Mouse (Mus musculus) lung, adult 18-20 months (tissue): ENCODE results near the gene Krt16.
A peak's percentile ranks its signal among the peaks of the same experiment; 100 is the strongest.
"Not testable (repeated sequence)": the region's sequence is repeated elsewhere in the genome, so short reads cannot be mapped to it uniquely, and the experiment has no call there.

Experiments used
- DNase-seq, 2 experiments: peaks; one replicate each; pipeline ENCODE4 v3.0.0; 2022; ENCODE audit warnings: mixed read lengths in 2 of 2

Gene Krt16

GRCm38 (mm10) chr11:100255514-100255913 lies 6.8 kb upstream of the Krt16 start:
- DNase-seq: no peak

GRCm38 (mm10) chr11:100254360-100255090 lies 5.8 kb upstream of the Krt16 start:
- no peak for DNase-seq

- DNase-seq: not testable (repeated sequence)
These were observed 2.2 kb downstream of the Krt16 start for GRCm38 (mm10) chr11:100246471-100246870.

GRCm38 (mm10) chr11:100240272-100240671 lies 8.4 kb downstream of the Krt16 start:
- DNase-seq: not testable (repeated sequence)

- DNase-seq: no peak
These were observed 27.0 kb downstream of the Krt16 start for GRCm38 (mm10) chr11:100221741-100222140.

- DNase-seq: no peak
These were observed 29.4 kb downstream of the Krt16 start for GRCm38 (mm10) chr11:100219304-100219703.

GRCm38 (mm10) chr11:100208542-100208941 lies 40.2 kb downstream of the Krt16 start:
- no peak for DNase-seq

- DNase-seq: no peak
These were observed 41.2 kb downstream of the Krt16 start, which contains the start of gene Krt14 for GRCm38 (mm10) chr11:100207498-100207897. Krt14 (minus strand) TSS chr11:100207548.

- peak in 1 of 2 experiments; percentile 18 for DNase-seq
These were observed 45.3 kb downstream of the Krt16 start for GRCm38 (mm10) chr11:100203448-100203847.

- DNase-seq: no peak
These were observed 45.8 kb downstream of the Krt16 start for GRCm38 (mm10) chr11:100202906-100203305.

- peak; percentile 10 to 29 for DNase-seq
These were observed 48.4 kb downstream of the Krt16 start for GRCm38 (mm10) chr11:100200104-100200820.

- DNase-seq: peak in 1 of 2 experiments; percentile 10
These were observed 50.0 kb downstream of the Krt16 start for GRCm38 (mm10) chr11:100198666-100199065.
